Mouse (Mus musculus) stomach, embryonic 15.5 days (tissue): ENCODE measurements around the gene Fhit. TPM values are rescaled to one million over a fixed set of nuclear protein-coding genes. Genes with fewer than 3 reads are reported as not detected.

Experiments
- ATAC-seq: fragments of 200-750 bp; cut with Nextera tagmentation; 2 replicates; pipeline ENCODE4 v1.8.0; 2017; ENCODE audit warnings: low read depth, moderate number of reproducible peaks, moderate TSS enrichment; ENCODE audit not compliant: insufficient read depth, low FRiP score
- H3K27ac ChIP-seq: fragments of 300-500 bp; sonication (generic); 2 replicates; pipeline ENCODE4 v1.5.1; 2015; ENCODE audit warnings: mild to moderate bottlenecking, inconsistent platforms
- H3K27me3 ChIP-seq: fragments of 300-500 bp; sonication (generic); replicated peaks from 2 replicates; pipeline ENCODE4 v1.6.1; 2015; ENCODE audit warnings: inconsistent platforms
- H3K36me3 ChIP-seq: fragments of 300-500 bp; sonication (generic); 2 replicates; pipeline ENCODE4 v1.6.1; 2015; ENCODE audit warnings: inconsistent platforms
- H3K4me1 ChIP-seq: fragments of 300-500 bp; sonication (generic); 2 replicates; pipeline ENCODE4 v1.6.1; 2015; ENCODE audit warnings: inconsistent platforms
- H3K4me2 ChIP-seq: fragments of 300-500 bp; sonication (generic); 2 replicates; pipeline ENCODE4 v1.6.1; 2015; ENCODE audit warnings: mild to moderate bottlenecking, inconsistent platforms
- H3K4me3 ChIP-seq: fragments of 300-500 bp; sonication (generic); replicated peaks from 2 replicates; pipeline ENCODE4 v1.5.1; 2015; ENCODE audit warnings: inconsistent platforms
- H3K9ac ChIP-seq: fragments of 300-500 bp; sonication (generic); 2 replicates; pipeline ENCODE4 v1.6.1; 2015; ENCODE audit warnings: inconsistent platforms
- H3K9me3 ChIP-seq: fragments of 300-500 bp; sonication (generic); 2 replicates; pipeline ENCODE4 v1.6.1; 2016; ENCODE audit warnings: inconsistent platforms
- WGBS: fragments of 180-500 bp; shearing (Covaris S2); methylation state at CpG from one replicate; pipeline ENCODE4 v1.1.7; 2015; 5-methylcytosine and 5-hydroxymethylcytosine counted together
- polyA plus RNA-seq: library from polyadenylated mRNA; unstranded; fragments of >200 nt; fragmentation: Nextera tagmentation; extraction: Ambion mirVana; gene quantifications from 2 replicates; pipeline ENCODE4 v1.2.1, GENCODE M21; 2015

Fhit gene
- polyA plus RNA-seq, 1 experiment from 2014 or later: 7.3 TPM

DNA sequence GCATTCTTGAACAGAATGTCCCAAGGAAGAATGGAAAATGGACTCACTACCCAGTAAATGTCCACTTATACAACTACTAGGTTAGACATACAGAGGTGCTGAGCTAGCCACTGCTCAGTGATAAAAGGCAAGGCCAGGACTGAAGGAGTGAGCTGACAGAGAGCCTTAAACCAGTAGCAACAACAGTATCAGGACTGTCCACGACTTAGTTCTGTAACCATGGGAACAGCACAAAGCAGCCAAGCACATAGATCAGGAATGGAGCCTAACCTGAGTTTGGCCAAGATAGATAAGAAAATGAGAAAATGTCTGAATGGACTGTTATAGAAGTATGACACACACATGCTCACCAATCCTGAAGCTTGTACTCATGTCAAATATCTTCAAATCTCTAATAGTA lies 279.1 kb downstream of the Fhit start:
- Histone ChIP-seq H3K4me3 (no peak overlapping the region), H3K27me3 (no peaks in the 10 kb centered on the region), H3K4me1 (no peaks in the 10 kb centered on the region), H3K9me3 (no peaks in the 10 kb centered on the region), H3K36me3 (no peaks in the 10 kb centered on the region), H3K27ac (no peak overlapping the region), H3K4me2 (no peak overlapping the region), H3K9ac (no peak overlapping the region)
- no peak for ATAC-seq
- WGBS: 33% methylated on average over 1 of the region's 1 CpGs

- H3K9ac ChIP-seq: no peak overlapping the region
- no peaks in the 10 kb centered on the region for H3K36me3 ChIP-seq
- 71% methylated on average over 2 of the region's 2 CpGs for WGBS
- H3K4me2 ChIP-seq: no peak overlapping the region
- H3K4me1 ChIP-seq: no peaks in the 10 kb centered on the region
- no peaks in the 10 kb centered on the region for H3K27me3 ChIP-seq
- no peaks in the 10 kb centered on the region for H3K9me3 ChIP-seq
- no peak overlapping the region for H3K4me3 ChIP-seq
- H3K27ac ChIP-seq: no peak overlapping the region
- no peak for ATAC-seq
Observed at GRCm38 (mm10) chr14:10880749-10881148, 281.1 kb downstream of the Fhit start.

- Histone ChIP-seq H3K36me3 (no peaks in the 10 kb centered on the region), H3K9me3 (no peaks in the 10 kb centered on the region), H3K4me3 (no peak overlapping the region), H3K9ac (no peak overlapping the region), H3K27me3 (no peaks in the 10 kb centered on the region), H3K4me2 (no peak overlapping the region), H3K4me1 (no peaks in the 10 kb centered on the region), H3K27ac (no peak overlapping the region)
- 70% methylated on average over 3 of the region's 3 CpGs for WGBS
- no peak for ATAC-seq
Observed at GRCm38 (mm10) chr14:10874595-10875372, 287.1 kb downstream of the Fhit start.

GRCm38 (mm10) chr14:10857606-10858005 lies 304.2 kb downstream of the Fhit start:
- H3K9me3 ChIP-seq: no peaks in the 10 kb centered on the region
- H3K4me2 ChIP-seq: no peak overlapping the region
- no peaks in the 10 kb centered on the region for H3K27me3 ChIP-seq
- H3K4me1 ChIP-seq: no peaks in the 10 kb centered on the region
- no peak overlapping the region for H3K4me3 ChIP-seq
- WGBS: 31% methylated on average over 3 of the region's 3 CpGs
- H3K36me3 ChIP-seq: no peaks in the 10 kb centered on the region
- no peak overlapping the region for H3K9ac ChIP-seq
- no peak for ATAC-seq
- H3K27ac ChIP-seq: no peak overlapping the region

GRCm38 (mm10) chr14:10851936-10852335 lies 309.9 kb downstream of the Fhit start:
- H3K4me1 ChIP-seq: no peaks in the 10 kb centered on the region
- H3K36me3 ChIP-seq: no peaks in the 10 kb centered on the region
- no peaks in the 10 kb centered on the region for H3K27me3 ChIP-seq
- H3K27ac ChIP-seq: no peak overlapping the region
- WGBS: 63% methylated on average over 1 of the region's 1 CpGs
- no peaks in the 10 kb centered on the region for H3K9me3 ChIP-seq
- H3K9ac ChIP-seq: no peak overlapping the region
- H3K4me3 ChIP-seq: no peak overlapping the region
- H3K4me2 ChIP-seq: no peak overlapping the region
- ATAC-seq: no peak

GRCm38 (mm10) chr14:10836001-10836400 lies 325.8 kb downstream of the Fhit start:
- H3K9me3 ChIP-seq: no peaks in the 10 kb centered on the region
- no peak for ATAC-seq
- no peaks in the 10 kb centered on the region for H3K4me1 ChIP-seq
- no peaks in the 10 kb centered on the region for H3K27me3 ChIP-seq
- H3K4me2 ChIP-seq: no peak overlapping the region
- WGBS: 60% methylated on average over 1 of the region's 1 CpGs
- H3K9ac ChIP-seq: no peak overlapping the region
- no peak overlapping the region for H3K27ac ChIP-seq
- no peak overlapping the region for H3K4me3 ChIP-seq
- H3K36me3 ChIP-seq: no peaks in the 10 kb centered on the region

GRCm38 (mm10) chr14:10824819-10825218 lies 337.0 kb downstream of the Fhit start:
- Histone ChIP-seq H3K36me3 (no peaks in the 10 kb centered on the region), H3K4me3 (no peak overlapping the region), H3K27me3 (no peaks in the 10 kb centered on the region), H3K9me3 (no peaks in the 10 kb centered on the region), H3K27ac (no peak overlapping the region), H3K4me2 (no peak overlapping the region), H3K9ac (no peak overlapping the region), H3K4me1 (no peaks in the 10 kb centered on the region)
- 56% methylated on average over 4 of the region's 4 CpGs for WGBS
- no peak for ATAC-seq

- ATAC-seq: no peak
- WGBS: 36% methylated on average over 2 of the region's 2 CpGs
- Histone ChIP-seq H3K4me1 (no peaks in the 10 kb centered on the region), H3K36me3 (no peaks in the 10 kb centered on the region), H3K4me2 (no peak overlapping the region), H3K27me3 (no peaks in the 10 kb centered on the region), H3K9ac (no peak overlapping the region), H3K27ac (no peak overlapping the region), H3K4me3 (no peak overlapping the region), H3K9me3 (no peaks in the 10 kb centered on the region)
Observed at GRCm38 (mm10) chr14:10813551-10813950, 348.3 kb downstream of the Fhit start.

DNA sequence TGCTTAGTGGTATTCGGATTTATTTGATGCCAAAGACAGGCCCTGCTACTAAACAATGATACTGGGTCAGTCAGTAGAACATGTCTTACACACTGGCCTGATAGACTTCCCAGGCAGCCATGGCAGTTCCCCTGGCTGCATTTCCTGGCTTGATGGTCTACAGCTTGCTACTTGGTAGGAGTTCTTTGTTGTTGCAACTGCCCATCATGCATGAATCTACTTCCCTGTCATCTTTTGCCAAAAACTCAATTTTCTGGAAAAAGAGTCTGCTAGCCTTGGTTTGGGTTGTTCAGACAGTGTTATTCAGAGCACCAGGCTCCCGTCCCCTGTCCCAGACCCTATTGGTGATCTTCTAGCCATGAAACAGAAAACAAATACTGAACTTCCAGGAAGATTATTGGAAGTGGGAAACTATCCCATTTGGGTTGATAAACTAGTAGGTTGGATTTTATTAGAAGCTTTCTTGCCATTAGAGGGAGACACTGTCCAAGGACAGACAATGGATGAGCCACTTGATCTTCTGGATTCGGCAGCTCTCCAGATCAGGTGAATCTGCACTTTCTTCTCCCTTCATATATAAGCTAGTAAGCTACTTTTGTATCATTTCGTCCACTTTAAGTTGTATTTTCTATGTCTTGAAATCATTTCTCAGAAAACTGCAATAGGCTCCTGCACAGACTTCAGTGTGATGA lies 363.2 kb downstream of the Fhit start:
- no peak for ATAC-seq
- H3K9me3 ChIP-seq: no peaks in the 10 kb centered on the region
- H3K4me2 ChIP-seq: no peak overlapping the region
- no peak overlapping the region for H3K4me3 ChIP-seq
- H3K9ac ChIP-seq: no peak overlapping the region
- no peak overlapping the region for H3K27ac ChIP-seq
- 78% methylated on average over 4 of the region's 4 CpGs for WGBS
- H3K36me3 ChIP-seq: no peaks in the 10 kb centered on the region
- H3K4me1 ChIP-seq: no peaks in the 10 kb centered on the region
- no peaks in the 10 kb centered on the region for H3K27me3 ChIP-seq

GRCm38 (mm10) chr14:10797595-10797994 lies 364.2 kb downstream of the Fhit start:
- H3K9ac ChIP-seq: no peak overlapping the region
- H3K27me3 ChIP-seq: no peaks in the 10 kb centered on the region
- H3K27ac ChIP-seq: no peak overlapping the region
- peak; percentile 56; the same call in 1 of the 2 replicates for ATAC-seq
- no peaks in the 10 kb centered on the region for H3K36me3 ChIP-seq
- H3K4me2 ChIP-seq: no peak overlapping the region
- 84% methylated on average over 1 of the region's 1 CpGs for WGBS
- no peaks in the 10 kb centered on the region for H3K9me3 ChIP-seq
- H3K4me1 ChIP-seq: no peaks in the 10 kb centered on the region
- H3K4me3 ChIP-seq: no peak overlapping the region

DNA sequence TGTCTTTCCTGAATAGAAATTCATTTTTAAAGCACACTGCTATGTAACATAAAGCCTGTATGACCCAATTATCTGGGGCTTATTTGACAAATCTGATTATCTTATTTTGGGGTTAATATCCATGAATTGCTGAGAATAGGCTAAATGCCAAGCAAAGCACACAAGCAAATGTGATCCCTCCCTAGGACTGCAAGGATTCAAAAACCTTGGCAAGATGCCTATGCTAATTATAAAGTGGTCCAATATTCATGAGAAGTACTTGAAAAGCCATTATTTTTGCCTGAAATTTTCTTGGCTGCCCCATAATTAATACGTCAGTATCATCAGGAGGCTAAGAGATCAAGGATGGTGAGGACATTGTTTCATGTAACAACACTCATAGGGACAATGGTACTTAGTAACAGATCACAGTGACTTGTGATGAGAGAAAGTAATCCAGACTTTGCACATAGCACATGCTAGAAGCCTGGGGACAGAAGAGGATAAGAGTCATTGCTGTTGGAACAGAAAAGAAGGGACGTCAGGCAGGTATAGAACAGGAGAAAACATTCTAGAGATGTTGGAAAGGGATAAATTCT lies 366.2 kb downstream of the Fhit start:
- no peak overlapping the region for H3K9ac ChIP-seq
- no peak for ATAC-seq
- H3K4me2 ChIP-seq: no peak overlapping the region
- H3K4me1 ChIP-seq: no peaks in the 10 kb centered on the region
- no peak overlapping the region for H3K27ac ChIP-seq
- H3K36me3 ChIP-seq: no peaks in the 10 kb centered on the region
- H3K4me3 ChIP-seq: no peak overlapping the region
- H3K9me3 ChIP-seq: no peaks in the 10 kb centered on the region
- no peaks in the 10 kb centered on the region for H3K27me3 ChIP-seq
- WGBS: 64% methylated on average over 2 of the region's 2 CpGs

- no peak overlapping the region for H3K4me2 ChIP-seq
- WGBS: 86% methylated on average over 3 of the region's 3 CpGs
- no peak overlapping the region for H3K4me3 ChIP-seq
- H3K4me1 ChIP-seq: no peaks in the 10 kb centered on the region
- no peaks in the 10 kb centered on the region for H3K27me3 ChIP-seq
- H3K9me3 ChIP-seq: no peaks in the 10 kb centered on the region
- H3K9ac ChIP-seq: no peak overlapping the region
- H3K27ac ChIP-seq: no peak overlapping the region
- ATAC-seq: no peak
- no peaks in the 10 kb centered on the region for H3K36me3 ChIP-seq
Observed at GRCm38 (mm10) chr14:10783929-10784328, 377.9 kb downstream of the Fhit start.
